Mouse (Mus musculus) cerebral cortex, adult 2 months (tissue): ENCODE measurements around the gene Ahctf1.

Experiments used
- WGBS: fragments of 180-500 bp; shearing (Covaris S2); methylation state at CpG from one replicate; pipeline ENCODE4 v1.1.7; 2018; 5-methylcytosine and 5-hydroxymethylcytosine counted together

Gene Ahctf1

GRCm38 (mm10) chr1:179804140-179804881 is 831 bp upstream of the Ahctf1 start:
- WGBS: 41% methylated on average over 11 of the region's 11 CpGs

GRCm38 (mm10) chr1:179802610-179803512 is 619 bp downstream of the Ahctf1 start, which contains the start of gene Gm10518:
Gene Gm10518 (plus strand): TSS chr1:179803376.
- under 1% methylated on average over 94 of the region's 94 CpGs for WGBS

GRCm38 (mm10) chr1:179787281-179787680 is 16.2 kb downstream of the Ahctf1 start:
- WGBS: 86% methylated on average over 4 of the region's 4 CpGs

GRCm38 (mm10) chr1:179785502-179785901 is 18.0 kb downstream of the Ahctf1 start:
- 84% methylated on average over 5 of the region's 5 CpGs for WGBS

- 84% methylated on average over 4 of the region's 4 CpGs for WGBS
Measured at GRCm38 (mm10) chr1:179784098-179784497, 19.4 kb downstream of the Ahctf1 start.

- WGBS: 95% methylated on average over 8 of the region's 8 CpGs
Measured at GRCm38 (mm10) chr1:179776831-179777230, 26.6 kb downstream of the Ahctf1 start.

GRCm38 (mm10) chr1:179760553-179760952 is 42.9 kb downstream of the Ahctf1 start:
- WGBS: 90% methylated on average over 4 of the region's 4 CpGs

- WGBS: 93% methylated on average over 5 of the region's 5 CpGs
Measured at GRCm38 (mm10) chr1:179760086-179760485, 43.4 kb downstream of the Ahctf1 start.

- 64% methylated on average over 8 of the region's 8 CpGs for WGBS
Measured at GRCm38 (mm10) chr1:179753006-179753405, 50.5 kb downstream of the Ahctf1 start.

GRCm38 (mm10) chr1:179752276-179752675 is 51.2 kb downstream of the Ahctf1 start:
- 92% methylated on average over 11 of the region's 11 CpGs for WGBS

- WGBS: 94% methylated on average over 9 of the region's 9 CpGs
Measured at GRCm38 (mm10) chr1:179745171-179745570, 58.3 kb downstream of the Ahctf1 start, which contains the start of gene Kif28. Gene Kif28 (minus strand): TSS chr1:179745271.

- 90% methylated on average over 4 of the region's 4 CpGs for WGBS
Measured at GRCm38 (mm10) chr1:179743593-179744193, 59.8 kb downstream of the Ahctf1 start.

GRCm38 (mm10) chr1:179736483-179736882 is 67.0 kb downstream of the Ahctf1 start:
- 93% methylated on average over 3 of the region's 3 CpGs for WGBS

GRCm38 (mm10) chr1:179734500-179735474 is 68.7 kb downstream of the Ahctf1 start:
- 28% methylated on average over 15 of the region's 15 CpGs for WGBS

GRCm38 (mm10) chr1:179731391-179731790 is 72.1 kb downstream of the Ahctf1 start:
- WGBS: 94% methylated on average over 3 of the region's 3 CpGs

- 89% methylated on average over 10 of the region's 10 CpGs for WGBS
Measured at GRCm38 (mm10) chr1:179728661-179729060, 74.8 kb downstream of the Ahctf1 start.

- 80% methylated on average over 8 of the region's 8 CpGs for WGBS
Measured at GRCm38 (mm10) chr1:179722811-179723469, 80.5 kb downstream of the Ahctf1 start.

- 64% methylated on average over 4 of the region's 4 CpGs for WGBS
Measured at GRCm38 (mm10) chr1:179715786-179716185, 87.7 kb downstream of the Ahctf1 start.

- WGBS: 78% methylated on average over 4 of the region's 4 CpGs
Measured at GRCm38 (mm10) chr1:179715289-179715688, 88.2 kb downstream of the Ahctf1 start.

GRCm38 (mm10) chr1:179713367-179713766 is 90.1 kb downstream of the Ahctf1 start:
- WGBS: 88% methylated on average over 3 of the region's 3 CpGs
